Mouse (Mus musculus): ENCODE measurements around the gene Pagr1a.

DNA sequence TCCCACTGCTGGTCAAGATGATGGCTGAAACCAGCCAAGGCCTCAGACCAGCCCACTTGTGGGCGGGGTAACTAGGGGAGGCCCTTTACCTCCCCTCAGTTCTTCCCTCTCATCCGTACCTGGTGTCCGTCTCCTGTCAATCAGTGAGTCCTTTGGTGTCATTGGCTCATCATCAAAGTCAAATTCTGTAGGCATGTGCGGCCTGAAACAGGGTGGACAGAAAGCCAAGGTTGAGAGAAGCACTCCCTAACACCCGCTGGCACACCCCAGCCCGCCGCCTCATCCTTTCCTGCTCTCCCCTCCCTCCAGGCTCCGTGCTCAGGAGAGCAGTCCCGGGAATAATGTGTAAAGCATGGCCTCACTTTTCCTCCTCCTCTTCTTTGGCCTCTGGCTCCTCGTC, 1.1 kb downstream of the Pagr1a start:
- TF ChIP-seq CTCF (IDR thresholded peaks at IDR 0.05; ENCODE audit: insufficient read depth, low read length) (no peak), POLR2A (IDR thresholded peaks at IDR 0.05; ENCODE audit: borderline replicate concordance, extremely low read depth, low read depth, low read length) (no peak)

Measured in lung, adult 2 months (tissue).